Mouse (Mus musculus) heart, adult 2 months (tissue): ENCODE results near the gene Uba7. TPM values are rescaled to one million over a fixed set of nuclear protein-coding genes. Genes with fewer than 3 reads are reported as not detected.

Experiments used
- DNase-seq, 2 experiments: peaks; one replicate each; pipeline ENCODE4 v3.0.0; 2021
- H3K27ac ChIP-seq: fragments of 200-600 bp; 2 replicates; pipeline ENCODE4 v1.8.1; 2022
- H3K27me3 ChIP-seq: fragments of 200-500 bp; 2 replicates; pipeline ENCODE4 v1.6.1; 2012; ENCODE audit warnings: mild to moderate bottlenecking, low read length, inconsistent platforms, mixed read lengths; ENCODE audit not compliant: control insufficient read depth, insufficient read depth
- H3K36me3 ChIP-seq: fragments of 200-500 bp; 2 replicates; pipeline ENCODE4 v1.6.1; 2012; ENCODE audit warnings: low read length, inconsistent platforms; ENCODE audit not compliant: control insufficient read depth, insufficient read depth
- H3K4me1 ChIP-seq: fragments of 200-500 bp; 2 replicates; pipeline ENCODE4 v1.6.1; 2011; ENCODE audit warnings: low read length; ENCODE audit not compliant: control insufficient read depth, insufficient read depth
- H3K4me3 ChIP-seq: fragments of 200-600 bp; 2 replicates; pipeline ENCODE4 v1.8.1; 2022
- H3K79me2 ChIP-seq: fragments of 200-500 bp; replicated peaks from 2 replicates; pipeline ENCODE4 v1.6.1; 2012; ENCODE audit warnings: mild to moderate bottlenecking, inconsistent platforms, low read length, moderate library complexity, mixed read lengths; ENCODE audit not compliant: control insufficient read depth, insufficient read depth
- H3K9ac ChIP-seq: fragments of 200-500 bp; 2 replicates; pipeline ENCODE4 v1.6.1; 2012; ENCODE audit warnings: low read depth, mild to moderate bottlenecking, control low read depth, inconsistent platforms, low read length, mixed read lengths
- CTCF ChIP-seq: fragments of 200-600 bp; IDR thresholded peaks from 2 replicates; pipeline ENCODE4 v1.8.1; 2022; ENCODE audit warnings: antibody characterized with exemption, mild to moderate bottlenecking, moderate library complexity
- EP300 ChIP-seq: fragments of 200-500 bp; IDR thresholded peaks from 2 replicates; pipeline ENCODE4 v1.6.1; 2011; ENCODE audit warnings: low read depth, low read length, control low read depth; ENCODE audit not compliant: insufficient read depth
- POLR2A ChIP-seq: fragments of 200-500 bp; IDR thresholded peaks from 2 replicates; pipeline ENCODE4 v1.6.1; 2011; ENCODE audit warnings: mild to moderate bottlenecking, low read depth, low read length, control low read depth; ENCODE audit not compliant: insufficient read depth
- WGBS: fragments of 180-500 bp; shearing (Covaris S2); methylation state at CpG from one replicate; pipeline ENCODE4 v1.1.7; 2018; 5-methylcytosine and 5-hydroxymethylcytosine counted together
- intact Hi-C: fragments of 180-260 bp; cut with DNase I; formaldehyde crosslinking; loops from one replicate; pipeline ENCODE4 v1.15.1; 2025
- polyA plus RNA-seq: library from polyadenylated mRNA; depleted of rRNA; stranded (reverse); fragments of >200 nt; gene quantifications from 2 replicates; pipeline ENCODE4 v1.2.3, GENCODE M21; 2012
- total RNA-seq, 2 experiments: library from RNA; stranded (reverse); gene quantifications; 2 replicates each; pipeline ENCODE4 v1.2.3; 2021

The Uba7 gene
- total and polyA plus RNA-seq, 3 experiments: 13.4 to 53.2 (median 15.7) TPM

GRCm38 (mm10) chr9:107935374-107935773, 39.9 kb upstream of the Uba7 start, which contains the start of gene Camkv:
Gene Camkv, plus strand, starts transcription at chr9:107935674.
- no peak for TF ChIP-seq POLR2A
- no peak for TF ChIP-seq CTCF
- TF ChIP-seq EP300: no peak
- intact Hi-C loops: no loop called here

GRCm38 (mm10) chr9:107935790-107936214, 39.5 kb upstream of the Uba7 start:
- TF ChIP-seq EP300 (no peak), CTCF (no peak), POLR2A (no peak)
- Histone ChIP-seq H3K27ac (no peak overlapping the region), H3K79me2 (no peaks in the 10 kb centered on the region), H3K4me3 (peak overlapping the region; percentile 18; the same call in 1 of the 2 replicates), H3K36me3 (no peaks in the 10 kb centered on the region), H3K27me3 (peaks cover 6% of the 10 kb centered on the region), H3K4me1 (no peaks in the 10 kb centered on the region), H3K9ac (no peak overlapping the region)
- WGBS: 1% methylated on average over 41 of the region's 41 CpGs
- no peak for DNase-seq
- intact Hi-C loops: no loop called here

More at GRCm38 (mm10) chr9:107935374-107935773, 39.9 kb upstream of the Uba7 start, which contains the start of gene Camkv:
- peaks cover 6% of the 10 kb centered on the region for H3K27me3 ChIP-seq
- no peak for DNase-seq
- H3K27ac ChIP-seq: no peak within 1 kb of the TSS
- WGBS: 40% methylated on average over 3 of the region's 3 CpGs
- no peaks in the 10 kb centered on the region for H3K4me1 ChIP-seq
- peak within 1 kb of the TSS; percentile 18; the same call in 1 of the 2 replicates for H3K4me3 ChIP-seq
- no peak within 1 kb of the TSS for H3K9ac ChIP-seq
- no peaks in the 10 kb centered on the region for H3K79me2 ChIP-seq
- no peaks in the 10 kb centered on the region for H3K36me3 ChIP-seq

- Histone ChIP-seq H3K9ac (no peak overlapping the region), H3K27me3 (peaks cover 6% of the 10 kb centered on the region)
- TF ChIP-seq CTCF (no peak), POLR2A (no peak), EP300 (no peak)
Observed at GRCm38 (mm10) chr9:107936215-107936822, 39.0 kb upstream of the Uba7 start.

GRCm38 (mm10) chr9:107936831-107937230, 38.5 kb upstream of the Uba7 start:
- TF ChIP-seq EP300: no peak
- TF ChIP-seq POLR2A: no peak
- no peak for TF ChIP-seq CTCF
- H3K9ac ChIP-seq: no peak overlapping the region
- H3K27me3 ChIP-seq: peaks cover 6% of the 10 kb centered on the region
- H3K27ac ChIP-seq: no peak overlapping the region
- no peaks in the 10 kb centered on the region for H3K79me2 ChIP-seq
- H3K4me3 ChIP-seq: no peak overlapping the region
- intact Hi-C loops: no loop called here
- DNase-seq: no peak
- no peaks in the 10 kb centered on the region for H3K4me1 ChIP-seq
- no peaks in the 10 kb centered on the region for H3K36me3 ChIP-seq
- 43% methylated on average over 3 of the region's 3 CpGs for WGBS

More at GRCm38 (mm10) chr9:107936215-107936822, 39.0 kb upstream of the Uba7 start:
- Histone ChIP-seq H3K36me3 (no peaks in the 10 kb centered on the region), H3K27ac (no peak overlapping the region), H3K4me1 (no peaks in the 10 kb centered on the region), H3K4me3 (peak overlapping the region; percentile 18; the same call in 1 of the 2 replicates), H3K79me2 (no peaks in the 10 kb centered on the region)
- WGBS: 13% methylated on average over 29 of the region's 29 CpGs
- intact Hi-C loops: no loop called here
- no peak for DNase-seq

- Histone ChIP-seq H3K27ac (no peak overlapping the region), H3K27me3 (no peaks in the 10 kb centered on the region), H3K79me2 (no peaks in the 10 kb centered on the region), H3K4me3 (no peak overlapping the region), H3K4me1 (peaks cover 2% of the 10 kb centered on the region; the same call in 1 of the 2 replicates), H3K9ac (no peak overlapping the region), H3K36me3 (no peaks in the 10 kb centered on the region)
- no peak for DNase-seq
- 72% methylated on average over 31 of the region's 31 CpGs for WGBS
- intact Hi-C loops: no loop called here
- TF ChIP-seq CTCF: no peak
- TF ChIP-seq EP300: no peak
- no peak for TF ChIP-seq POLR2A
Observed at GRCm38 (mm10) chr9:107947241-107948194, 27.8 kb upstream of the Uba7 start.

- TF ChIP-seq POLR2A: no peak
- no peak for TF ChIP-seq EP300
- no peak for TF ChIP-seq CTCF
- H3K4me1 ChIP-seq: peaks cover 2% of the 10 kb centered on the region; the same call in 1 of the 2 replicates
- no peak for DNase-seq
- no peaks in the 10 kb centered on the region for H3K36me3 ChIP-seq
- WGBS: 70% methylated on average over 13 of the region's 13 CpGs
- intact Hi-C loops: no loop called here
- no peaks in the 10 kb centered on the region for H3K79me2 ChIP-seq
- no peak overlapping the region for H3K4me3 ChIP-seq
- no peak overlapping the region for H3K27ac ChIP-seq
- H3K9ac ChIP-seq: no peak overlapping the region
- no peaks in the 10 kb centered on the region for H3K27me3 ChIP-seq
Observed at GRCm38 (mm10) chr9:107949184-107949921, 26.0 kb upstream of the Uba7 start.
